Mouse (Mus musculus) lung, embryonic 14.5 days (tissue): ENCODE measurements at regions not wholly inside any gene's neighbourhood (a gene's known extent, or its start where the extent isn't known, plus 50 kb on each side); places are given as distances from the start of the nearest gene placed in this dataset.
A peak's percentile ranks its signal among the peaks of the same experiment; 100 is the strongest.

Source experiments
- ATAC-seq: fragments of 200-750 bp; cut with Nextera tagmentation; 2 replicates; pipeline ENCODE4 v1.8.0; 2017; ENCODE audit warnings: mild to moderate bottlenecking, moderate TSS enrichment, moderate library complexity; ENCODE audit not compliant: insufficient read depth
- DNase-seq: peaks from one replicate; pipeline ENCODE4 v3.0.0-alpha.2; 2015
- H3K27ac ChIP-seq: fragments of 300-500 bp; sonication (generic); 2 replicates; pipeline ENCODE4 v1.5.1; 2014; ENCODE audit warnings: low read depth, mild to moderate bottlenecking, moderate library complexity
- H3K27me3 ChIP-seq: fragments of 300-500 bp; sonication (generic); 2 replicates; pipeline ENCODE4 v1.6.1; 2014; ENCODE audit warnings: low read length, control low read depth; ENCODE audit not compliant: insufficient read depth
- H3K36me3 ChIP-seq: fragments of 300-500 bp; sonication (generic); 2 replicates; pipeline ENCODE4 v1.6.1; 2014; ENCODE audit warnings: control low read depth; ENCODE audit not compliant: insufficient read depth
- H3K4me1 ChIP-seq: fragments of 300-500 bp; sonication (generic); 2 replicates; pipeline ENCODE4 v1.6.1; 2014; ENCODE audit warnings: antibody characterized with exemption, control low read depth; ENCODE audit not compliant: insufficient read depth
- H3K4me2 ChIP-seq: fragments of 300-500 bp; sonication (generic); 2 replicates; pipeline ENCODE4 v1.6.1; 2014; ENCODE audit warnings: mild to moderate bottlenecking
- H3K4me3 ChIP-seq: fragments of 300-500 bp; sonication (generic); 2 replicates; pipeline ENCODE4 v1.5.1; 2014; ENCODE audit warnings: low read depth, low read length
- H3K9ac ChIP-seq: fragments of 300-500 bp; sonication (generic); 2 replicates; pipeline ENCODE4 v1.6.1; 2014
- H3K9me3 ChIP-seq: fragments of 300-500 bp; sonication (generic); 2 replicates; pipeline ENCODE4 v1.6.1; 2016; ENCODE audit warnings: low read depth, low read length, control low read depth
- CTCF ChIP-seq: IDR thresholded peaks from 2 replicates; pipeline ENCODE4 v1.5.1; 2016; ENCODE audit warnings: antibody characterized with exemption, low read depth
- WGBS: fragments of 180-500 bp; shearing (Covaris S2); extraction: QIAGEN DNeasy Blood & Tissue Kit; methylation state at CpG from one replicate; pipeline ENCODE4 v1.1.7; 2014; 5-methylcytosine and 5-hydroxymethylcytosine counted together

DNA sequence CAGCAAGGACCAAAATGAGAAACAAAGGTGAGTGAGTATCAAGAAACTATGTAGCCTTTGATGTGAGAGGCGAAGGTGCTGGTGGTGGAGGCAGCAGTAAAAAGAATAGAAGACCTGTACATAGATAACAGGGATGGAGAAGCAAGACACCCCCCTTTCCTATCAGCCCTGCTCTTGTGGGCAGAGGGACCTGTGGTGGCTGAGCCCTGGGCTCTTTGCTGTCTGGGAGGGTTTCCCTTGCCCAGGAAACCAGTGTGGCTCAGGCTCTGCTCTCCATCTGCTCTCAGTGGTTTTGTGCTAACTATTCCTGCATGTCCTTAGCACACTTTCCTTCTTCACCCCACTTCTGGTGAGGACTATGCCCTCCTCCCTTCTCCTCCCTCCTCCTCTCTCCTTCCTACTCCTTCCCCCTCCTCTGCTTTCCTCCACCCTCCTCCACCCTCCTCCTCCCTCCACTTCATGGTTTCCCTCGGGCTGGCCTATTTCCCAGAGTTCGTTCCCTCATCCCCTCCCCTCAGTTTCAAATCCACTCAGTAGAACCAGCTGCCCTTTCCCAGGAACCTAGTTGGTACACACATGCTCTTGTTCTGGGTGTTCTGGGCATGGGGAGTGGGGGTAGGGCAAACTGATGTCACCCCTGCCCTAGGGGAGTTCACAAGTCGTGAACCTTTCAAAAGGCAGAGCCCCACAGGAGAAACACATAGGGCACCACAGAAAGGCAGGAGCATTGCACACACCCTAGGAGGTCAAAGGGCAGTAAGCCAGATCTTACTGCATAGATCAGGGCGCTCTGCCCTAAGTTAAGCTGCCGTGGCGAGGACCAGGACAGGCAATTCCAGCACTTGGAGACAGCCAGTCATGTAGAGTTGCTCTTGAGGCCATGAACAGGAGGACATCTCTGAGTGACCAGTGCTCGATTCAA lies 93.1 kb downstream of the Cpn2 start:
- Histone ChIP-seq H3K36me3 (no peaks in the 10 kb centered on the region), H3K9ac (no peak overlapping the region), H3K4me3 (no peak overlapping the region), H3K27ac (peak overlapping the region; percentile 50; the same call in 1 of the 2 replicates), H3K27me3 (no peaks in the 10 kb centered on the region), H3K4me2 (no peak overlapping the region), H3K9me3 (no peaks in the 10 kb centered on the region), H3K4me1 (peaks cover 41% of the 10 kb centered on the region)
- WGBS: 55% methylated on average over 8 of the region's 8 CpGs
- TF ChIP-seq CTCF: no peak
- ATAC-seq: no peak
- DNase-seq: peak; percentile 75

DNA sequence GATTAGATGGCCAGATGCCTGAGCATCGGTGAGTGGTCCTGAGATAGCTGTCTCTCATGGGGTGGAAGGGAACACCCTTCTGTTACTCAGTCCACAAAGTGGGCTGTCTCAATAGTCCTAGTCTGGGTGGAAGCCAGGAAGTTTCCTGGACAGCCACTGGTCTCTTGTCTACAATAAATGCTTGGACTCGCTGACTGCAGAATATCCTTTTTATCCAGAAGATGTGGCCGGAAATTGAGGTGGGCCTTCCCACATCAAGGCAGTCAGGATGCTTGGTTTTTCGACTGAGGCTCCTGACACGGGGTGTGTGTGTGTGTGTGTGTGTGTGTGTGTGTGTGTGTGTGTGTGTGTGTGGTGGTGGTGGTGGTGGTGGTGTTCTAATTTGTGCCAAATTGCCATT lies 91.0 kb downstream of the Cpn2 start:
- TF ChIP-seq CTCF: no peak
- H3K4me1 ChIP-seq: peaks cover 31% of the 10 kb centered on the region
- no peak for ATAC-seq

DNA sequence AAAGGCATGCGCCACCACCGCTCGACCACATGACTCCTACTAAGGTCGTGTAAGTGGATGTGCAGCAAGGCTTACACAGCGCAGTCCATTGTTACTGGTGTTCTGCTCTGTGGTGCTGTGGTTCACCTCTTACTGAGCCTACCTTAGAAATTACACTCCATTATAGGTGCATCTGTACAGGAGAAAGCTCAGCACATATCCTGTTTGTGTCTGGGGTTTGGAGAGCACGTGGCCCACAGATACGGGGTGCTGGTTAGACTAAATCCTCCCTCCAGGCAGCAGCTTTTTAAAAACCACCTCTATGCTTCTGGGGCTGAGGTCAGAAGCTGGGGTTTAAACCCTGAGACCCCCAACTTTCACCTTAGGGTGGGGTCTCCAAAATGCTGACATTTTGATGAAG lies 89.5 kb downstream of the Cpn2 start:
- H3K4me3 ChIP-seq: no peak overlapping the region
- H3K4me2 ChIP-seq: no peak overlapping the region
- no peaks in the 10 kb centered on the region for H3K36me3 ChIP-seq
- H3K9me3 ChIP-seq: no peaks in the 10 kb centered on the region
- WGBS: 88% methylated on average over 7 of the region's 7 CpGs
- TF ChIP-seq CTCF: no peak
- no peaks in the 10 kb centered on the region for H3K27me3 ChIP-seq
- no peak overlapping the region for H3K27ac ChIP-seq
- ATAC-seq: no peak
- H3K9ac ChIP-seq: no peak overlapping the region
- no peak for DNase-seq
- H3K4me1 ChIP-seq: peaks cover 19% of the 10 kb centered on the region

More for the DNA sequence above, 91.0 kb downstream of the Cpn2 start:
- WGBS: 77% methylated on average over 5 of the region's 5 CpGs
- no peaks in the 10 kb centered on the region for H3K27me3 ChIP-seq
- no peaks in the 10 kb centered on the region for H3K36me3 ChIP-seq
- H3K27ac ChIP-seq: no peak overlapping the region
- no peak overlapping the region for H3K4me3 ChIP-seq
- no peak overlapping the region for H3K4me2 ChIP-seq
- no peak for DNase-seq
- no peak overlapping the region for H3K9ac ChIP-seq
- H3K9me3 ChIP-seq: no peaks in the 10 kb centered on the region

DNA sequence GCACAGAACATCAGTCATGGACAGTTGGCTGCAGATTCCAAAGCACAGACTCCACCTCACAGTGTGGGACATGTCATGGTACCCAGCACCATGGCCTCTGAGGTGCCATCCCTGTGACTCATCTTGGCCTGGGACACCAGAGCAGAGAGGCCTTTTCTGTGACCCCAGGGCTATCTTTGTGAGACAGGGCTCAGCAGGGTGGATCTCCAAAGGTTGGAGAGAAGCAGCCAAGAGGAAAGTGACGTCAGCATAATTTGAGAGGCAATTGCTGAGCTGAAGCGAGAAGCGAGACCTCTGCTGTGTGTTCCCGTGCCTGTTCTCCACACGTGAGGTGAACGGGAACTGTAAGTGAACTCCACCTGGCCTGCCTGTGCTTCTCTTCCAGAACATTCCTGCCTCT lies 88.7 kb downstream of the Cpn2 start:
- no peaks in the 10 kb centered on the region for H3K9me3 ChIP-seq
- peaks cover 11% of the 10 kb centered on the region for H3K4me1 ChIP-seq
- no peaks in the 10 kb centered on the region for H3K27me3 ChIP-seq
- no peak for ATAC-seq
- TF ChIP-seq CTCF: no peak
- H3K4me3 ChIP-seq: no peak overlapping the region
- no peak for DNase-seq
- 74% methylated on average over 6 of the region's 6 CpGs for whole genome bisulfite sequencing
- H3K4me2 ChIP-seq: no peak overlapping the region
- no peaks in the 10 kb centered on the region for H3K36me3 ChIP-seq
- H3K9ac ChIP-seq: no peak overlapping the region
- H3K27ac ChIP-seq: no peak overlapping the region

DNA sequence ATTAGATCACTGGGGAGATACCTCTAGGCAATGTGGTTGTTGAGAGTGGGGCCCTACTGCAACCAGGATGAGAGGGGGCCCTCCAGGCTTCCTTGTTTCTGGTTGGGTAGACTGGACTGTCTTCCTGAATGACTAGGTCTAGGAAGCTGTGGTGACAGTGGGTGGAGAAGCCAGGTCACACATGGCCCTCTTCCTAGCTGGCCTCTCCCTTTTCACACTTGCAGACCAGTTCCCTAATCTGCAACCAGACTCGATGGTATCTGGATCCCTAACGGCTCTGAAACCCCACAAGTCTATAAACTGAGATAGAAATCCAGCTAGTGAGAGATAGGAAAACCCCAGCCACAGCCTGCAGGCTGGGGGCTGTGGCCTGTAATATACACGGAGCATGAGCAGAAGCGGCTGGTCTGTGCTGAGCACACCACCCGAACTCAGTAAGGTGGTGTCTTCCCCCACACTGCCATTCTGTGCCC lies 87.8 kb downstream of the Cpn2 start:
- Histone ChIP-seq H3K4me2 (no peak overlapping the region), H3K9ac (no peak overlapping the region), H3K4me3 (no peak overlapping the region), H3K36me3 (no peaks in the 10 kb centered on the region), H3K27ac (no peak overlapping the region), H3K9me3 (no peaks in the 10 kb centered on the region), H3K4me1 (peaks cover 1% of the 10 kb centered on the region), H3K27me3 (no peaks in the 10 kb centered on the region)
- ATAC-seq: no peak
- DNase-seq: no peak
- TF ChIP-seq CTCF: no peak
- 61% methylated on average over 5 of the region's 5 CpGs for WGBS

DNA sequence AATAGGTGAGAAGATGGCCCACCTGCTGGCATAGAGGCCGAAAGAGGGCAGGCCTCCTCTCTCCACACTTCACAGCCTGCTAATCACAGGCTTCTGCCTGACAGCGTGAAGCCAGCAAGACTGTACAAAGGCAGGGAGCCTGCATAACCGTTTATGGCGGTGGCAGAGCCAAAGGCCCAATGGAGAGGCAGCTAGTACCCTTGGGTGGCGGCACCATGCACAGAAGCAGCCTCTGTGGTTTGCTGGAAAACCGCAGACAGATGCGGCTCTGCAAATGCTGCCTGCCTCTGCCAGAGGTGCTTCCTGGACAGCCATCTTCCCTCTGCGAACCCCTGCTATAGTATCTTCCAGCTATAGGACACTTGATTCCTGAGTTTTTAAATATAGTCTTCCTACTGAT lies 86.2 kb downstream of the Cpn2 start:
- WGBS: 84% methylated on average over 8 of the region's 8 CpGs
- H3K9ac ChIP-seq: no peak overlapping the region
- DNase-seq: no peak
- ATAC-seq: no peak
- no peaks in the 10 kb centered on the region for H3K27me3 ChIP-seq
- no peaks in the 10 kb centered on the region for H3K36me3 ChIP-seq
- H3K27ac ChIP-seq: no peak overlapping the region
- no peak overlapping the region for H3K4me2 ChIP-seq
- H3K9me3 ChIP-seq: no peaks in the 10 kb centered on the region
- H3K4me1 ChIP-seq: peaks cover 12% of the 10 kb centered on the region; the same call in 1 of the 2 replicates
- no peak overlapping the region for H3K4me3 ChIP-seq
- no peak for TF ChIP-seq CTCF

DNA sequence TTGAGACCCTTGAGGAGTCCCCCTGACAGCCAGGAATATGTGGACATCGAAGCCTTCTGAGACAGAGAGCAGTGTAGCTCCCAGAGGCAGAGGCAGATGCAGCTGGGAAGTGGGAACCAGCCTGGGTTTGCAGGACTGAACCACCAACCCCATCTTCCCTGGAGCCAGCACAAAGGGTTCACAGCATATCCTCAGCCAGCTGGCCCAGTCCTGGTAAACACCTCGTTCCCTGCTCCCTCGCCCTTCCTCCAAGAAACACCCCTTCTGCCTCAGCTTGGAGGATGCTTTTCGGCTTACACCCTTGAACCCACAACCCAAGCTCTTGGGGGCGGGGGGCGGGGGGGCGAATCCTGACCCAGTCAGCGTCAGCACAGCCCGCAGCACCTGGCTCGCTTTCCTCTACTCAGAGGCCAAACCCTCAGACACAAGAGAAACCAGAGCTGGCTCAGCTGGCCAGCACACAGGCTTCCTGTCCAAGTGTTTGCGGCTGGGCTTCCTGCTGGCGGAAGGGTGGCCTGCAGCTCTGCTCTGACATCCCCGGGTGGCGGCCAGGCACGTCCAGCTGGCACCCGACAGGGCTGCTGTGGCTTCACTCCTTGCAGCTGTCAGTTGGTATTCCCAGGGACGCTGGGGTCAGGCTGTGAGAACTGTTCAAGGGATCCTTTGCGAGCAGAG lies 82.6 kb downstream of the Cpn2 start:
- Histone ChIP-seq H3K36me3 (no peaks in the 10 kb centered on the region), H3K27ac (peak overlapping the region; percentile 85), H3K9me3 (no peaks in the 10 kb centered on the region), H3K27me3 (no peaks in the 10 kb centered on the region), H3K4me3 (no peak overlapping the region), H3K4me2 (peak overlapping the region; percentile 31), H3K9ac (no peak overlapping the region), H3K4me1 (peaks cover 43% of the 10 kb centered on the region)
- 5% methylated on average over 18 of the region's 18 CpGs for WGBS
- peak; percentile 95 for DNase-seq
- peak; percentile 63 for TF ChIP-seq CTCF
- peak; percentile 88 for ATAC-seq
